Mouse (Mus musculus): ENCODE measurements around the gene Riiad1. TPM values are rescaled to one million over a fixed set of nuclear protein-coding genes. Genes with fewer than 3 reads are reported as not detected.

Gene Riiad1
- polyA plus RNA-seq (2015; fragmentation: Nextera tagmentation; extraction: Ambion mirVana) = 3.5 and 3.9 TPM in 2 replicates

GRCm38 (mm10) chr3:94480291-94480884 is at the start of gene Riiad1:
TSS of gene Riiad1 (minus strand) at chr3:94480341.
- H3K27me3 ChIP-seq (replicated peaks; ENCODE audit: control insufficient read depth, insufficient read depth, low read length) = peaks cover 10% of the 10 kb centered on the region
- WGBS = 15% methylated on average over 16 of the region's 16 CpGs
- no peak for ATAC-seq
- no peaks in the 10 kb centered on the region for H3K4me1 ChIP-seq (replicated peaks; ENCODE audit: control insufficient read depth, insufficient read depth, low read length)
- no peaks in the 10 kb centered on the region for H3K36me3 ChIP-seq (ENCODE audit: control insufficient read depth, insufficient read depth)
- no peaks in the 10 kb centered on the region for H3K9me3 ChIP-seq (ENCODE audit: control insufficient read depth)
- no peak within 1 kb of the TSS for H3K9ac ChIP-seq (ENCODE audit: low read depth, low read length)
- no peak within 1 kb of the TSS for H3K27ac ChIP-seq (ENCODE audit: low read depth, low read length)
- peak within 1 kb of the TSS; percentile 49 for H3K4me2 ChIP-seq (replicated peaks; ENCODE audit: low read depth)
- TF ChIP-seq CTCF (IDR thresholded peaks at IDR 0.05; ENCODE audit: low read depth) = no peak
- peak within 1 kb of the TSS; percentile 20 for H3K4me3 ChIP-seq (ENCODE audit: low read depth, low read length)

- peaks cover 18% of the 10 kb centered on the region for H3K36me3 ChIP-seq (ENCODE audit: control insufficient read depth, insufficient read depth)
- H3K9ac ChIP-seq (ENCODE audit: low read depth, low read length) = no peak overlapping the region
- 60% methylated on average over 2 of the region's 2 CpGs for WGBS
- H3K4me3 ChIP-seq (ENCODE audit: low read depth, low read length) = no peak overlapping the region
- no peaks in the 10 kb centered on the region for H3K9me3 ChIP-seq (ENCODE audit: control insufficient read depth)
- H3K4me2 ChIP-seq (replicated peaks; ENCODE audit: low read depth) = no peak overlapping the region
- no peak for TF ChIP-seq CTCF (IDR thresholded peaks at IDR 0.05; ENCODE audit: low read depth)
- no peaks in the 10 kb centered on the region for H3K27me3 ChIP-seq (replicated peaks; ENCODE audit: control insufficient read depth, insufficient read depth, low read length)
- H3K27ac ChIP-seq (ENCODE audit: low read depth, low read length) = no peak overlapping the region
- H3K4me1 ChIP-seq (replicated peaks; ENCODE audit: control insufficient read depth, insufficient read depth, low read length) = no peaks in the 10 kb centered on the region
- no peak for ATAC-seq
These were observed 46.6 kb upstream of the Riiad1 start for GRCm38 (mm10) chr3:94526731-94527130.

- no peaks in the 10 kb centered on the region for H3K9me3 ChIP-seq (ENCODE audit: control insufficient read depth)
- H3K36me3 ChIP-seq (ENCODE audit: control insufficient read depth, insufficient read depth) = peaks cover 35% of the 10 kb centered on the region
- H3K4me1 ChIP-seq (replicated peaks; ENCODE audit: control insufficient read depth, insufficient read depth, low read length) = no peaks in the 10 kb centered on the region
- no peak overlapping the region for H3K9ac ChIP-seq (ENCODE audit: low read depth, low read length)
- WGBS = 91% methylated on average over 1 of the region's 1 CpGs
- no peaks in the 10 kb centered on the region for H3K27me3 ChIP-seq (replicated peaks; ENCODE audit: control insufficient read depth, insufficient read depth, low read length)
- H3K4me2 ChIP-seq (replicated peaks; ENCODE audit: low read depth) = no peak overlapping the region
- ATAC-seq = no peak
- TF ChIP-seq CTCF (IDR thresholded peaks at IDR 0.05; ENCODE audit: low read depth) = peak; percentile 49
- H3K27ac ChIP-seq (ENCODE audit: low read depth, low read length) = no peak overlapping the region
- H3K4me3 ChIP-seq (ENCODE audit: low read depth, low read length) = no peak overlapping the region
These were observed 26.5 kb upstream of the Riiad1 start for GRCm38 (mm10) chr3:94506664-94507063.

DNA sequence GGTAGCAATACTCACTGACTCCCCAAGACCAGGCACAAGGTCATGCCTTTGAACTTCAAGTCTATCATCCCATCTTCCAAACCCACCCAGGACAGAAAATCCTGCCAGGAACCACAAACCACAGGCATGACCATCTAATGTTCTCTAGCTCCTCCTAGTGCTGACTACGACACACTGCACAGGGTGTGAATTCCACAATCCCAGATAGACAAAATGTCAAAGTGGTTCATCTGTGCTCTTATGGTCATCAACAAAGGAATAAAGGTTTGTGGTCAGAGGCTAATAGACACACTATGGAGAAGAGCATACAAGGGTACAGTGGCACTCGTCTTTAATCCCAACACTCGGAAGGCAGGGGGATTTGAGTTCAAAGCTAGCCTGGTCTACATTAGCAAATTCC is 22.1 kb upstream of the Riiad1 start:
- Histone ChIP-seq H3K36me3 (ENCODE audit: control insufficient read depth, insufficient read depth) (peaks cover 33% of the 10 kb centered on the region), H3K4me2 (replicated peaks; ENCODE audit: low read depth) (no peak overlapping the region), H3K9me3 (ENCODE audit: control insufficient read depth) (no peaks in the 10 kb centered on the region), H3K9ac (ENCODE audit: low read depth, low read length) (no peak overlapping the region), H3K4me1 (replicated peaks; ENCODE audit: control insufficient read depth, insufficient read depth, low read length) (no peaks in the 10 kb centered on the region), H3K27me3 (replicated peaks; ENCODE audit: control insufficient read depth, insufficient read depth, low read length) (no peaks in the 10 kb centered on the region), H3K4me3 (ENCODE audit: low read depth, low read length) (no peak overlapping the region), H3K27ac (ENCODE audit: low read depth, low read length) (no peak overlapping the region)
- 78% methylated on average over 3 of the region's 3 CpGs for WGBS
- no peak for ATAC-seq
- peak; percentile 86 for TF ChIP-seq CTCF (IDR thresholded peaks at IDR 0.05; ENCODE audit: low read depth)

DNA sequence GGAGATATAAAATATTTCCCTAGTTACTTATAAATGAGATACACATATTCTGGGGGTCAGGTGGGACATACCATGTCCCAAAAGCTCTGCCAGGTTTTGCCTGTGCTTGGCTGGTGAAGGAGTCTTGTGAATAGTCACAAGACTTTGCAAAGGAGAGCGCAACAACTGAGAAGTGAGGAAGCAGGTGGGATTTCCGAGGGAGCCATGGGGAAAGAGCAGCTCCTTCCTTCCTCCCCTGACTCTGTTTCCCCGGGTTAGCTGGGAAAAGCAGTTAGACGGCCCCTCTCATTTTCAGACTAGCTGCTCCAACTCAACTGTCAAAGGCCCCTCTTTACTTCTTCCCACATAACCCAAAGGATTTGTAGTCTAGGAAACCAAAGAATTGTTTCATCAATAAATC is 17.0 kb upstream of the Riiad1 start:
- H3K4me2 ChIP-seq (replicated peaks; ENCODE audit: low read depth) = no peak overlapping the region
- H3K36me3 ChIP-seq (ENCODE audit: control insufficient read depth, insufficient read depth) = peaks cover 33% of the 10 kb centered on the region
- no peak for TF ChIP-seq CTCF (IDR thresholded peaks at IDR 0.05; ENCODE audit: low read depth)
- no peaks in the 10 kb centered on the region for H3K27me3 ChIP-seq (replicated peaks; ENCODE audit: control insufficient read depth, insufficient read depth, low read length)
- H3K4me1 ChIP-seq (replicated peaks; ENCODE audit: control insufficient read depth, insufficient read depth, low read length) = no peaks in the 10 kb centered on the region
- 86% methylated on average over 4 of the region's 4 CpGs for WGBS
- H3K27ac ChIP-seq (ENCODE audit: low read depth, low read length) = no peak overlapping the region
- H3K9ac ChIP-seq (ENCODE audit: low read depth, low read length) = no peak overlapping the region
- H3K4me3 ChIP-seq (ENCODE audit: low read depth, low read length) = no peak overlapping the region
- no peaks in the 10 kb centered on the region for H3K9me3 ChIP-seq (ENCODE audit: control insufficient read depth)
- ATAC-seq = no peak

- no peak for ATAC-seq
- Histone ChIP-seq H3K36me3 (ENCODE audit: control insufficient read depth, insufficient read depth) (peaks cover 2% of the 10 kb centered on the region; the same call in 1 of the 2 replicates), H3K27me3 (replicated peaks; ENCODE audit: control insufficient read depth, insufficient read depth, low read length) (no peaks in the 10 kb centered on the region), H3K9ac (ENCODE audit: low read depth, low read length) (no peak overlapping the region), H3K4me2 (replicated peaks; ENCODE audit: low read depth) (no peak overlapping the region), H3K4me1 (replicated peaks; ENCODE audit: control insufficient read depth, insufficient read depth, low read length) (no peaks in the 10 kb centered on the region), H3K9me3 (ENCODE audit: control insufficient read depth) (no peaks in the 10 kb centered on the region), H3K27ac (ENCODE audit: low read depth, low read length) (no peak overlapping the region), H3K4me3 (ENCODE audit: low read depth, low read length) (no peak overlapping the region)
- no peak for TF ChIP-seq CTCF (IDR thresholded peaks at IDR 0.05; ENCODE audit: low read depth)
- WGBS = 69% methylated on average over 6 of the region's 6 CpGs
These were observed 7.4 kb upstream of the Riiad1 start for GRCm38 (mm10) chr3:94487581-94487980.

All from intestine, postnatal 0 days (tissue).